Mouse (Mus musculus) liver, embryonic 14.5 days (tissue): ENCODE data around the gene Ift122. TPM values are rescaled to one million over a fixed set of nuclear protein-coding genes. Genes with fewer than 3 reads are reported as not detected.

ENCODE experiments used
- ATAC-seq: fragments of 200-750 bp; cut with Nextera tagmentation; 2 replicates; pipeline ENCODE4 v1.8.0; 2017; ENCODE audit warnings: moderate number of reproducible peaks, mild to moderate bottlenecking, moderate library complexity; ENCODE audit not compliant: insufficient read depth
- DNase-seq, 3 experiments: peaks; one replicate each; pipeline ENCODE4 v3.0.0-alpha.2; 2012 to 2013; ENCODE audit warnings: low read depth in 3 of 3, low spot score in 3 of 3
- H3K27ac ChIP-seq: fragments of 300-500 bp; sonication (generic); 2 replicates; pipeline ENCODE4 v1.5.1; 2014; ENCODE audit warnings: moderate library complexity, mild to moderate bottlenecking, control low read depth, inconsistent platforms
- H3K27me3 ChIP-seq: fragments of 300-500 bp; sonication (generic); 2 replicates; pipeline ENCODE4 v1.6.1; 2014; ENCODE audit warnings: mild to moderate bottlenecking, low read length, moderate library complexity; ENCODE audit not compliant: control insufficient read depth, insufficient read depth
- H3K36me3 ChIP-seq: fragments of 300-500 bp; sonication (generic); replicated peaks from 2 replicates; pipeline ENCODE4 v1.6.1; 2014; ENCODE audit warnings: low read depth; ENCODE audit not compliant: control insufficient read depth, insufficient read depth
- H3K4me1 ChIP-seq, 2 experiments: fragments of 200-500 bp in 1 of 2; fragments of 300-500 bp in 1 of 2; sonication (generic) in 1 of 2; replicated peaks; 2 replicates each; pipeline ENCODE4 v1.6.1; 2012 to 2014; ENCODE audit warnings: antibody characterized with exemption in 1 of 2, inconsistent platforms in 1 of 2, low read length in 1 of 2; ENCODE audit not compliant: control insufficient read depth in 2 of 2, insufficient read depth in 2 of 2
- H3K4me2 ChIP-seq: fragments of 300-500 bp; sonication (generic); 2 replicates; pipeline ENCODE4 v1.6.1; 2014; ENCODE audit warnings: low read depth, mild to moderate bottlenecking, control low read depth, moderate library complexity
- H3K4me3 ChIP-seq, 2 experiments: fragments of 200-500 bp in 1 of 2; fragments of 300-500 bp in 1 of 2; sonication (generic) in 1 of 2; 2 replicates each; pipeline ENCODE4 v1.5.1; 2012 to 2014; ENCODE audit warnings: low read depth in 2 of 2, low read length in 2 of 2, mild to moderate bottlenecking in 2 of 2, control low read depth in 1 of 2, inconsistent platforms in 1 of 2, moderate library complexity in 1 of 2; ENCODE audit not compliant: insufficient read depth in 1 of 2
- H3K9ac ChIP-seq: fragments of 300-500 bp; sonication (generic); replicated peaks from 2 replicates; pipeline ENCODE4 v1.6.1; 2014; ENCODE audit warnings: mild to moderate bottlenecking, control low read depth, moderate library complexity
- H3K9me3 ChIP-seq: fragments of 300-500 bp; sonication (generic); 2 replicates; pipeline ENCODE4 v1.6.1; 2016; ENCODE audit warnings: low read length, mixed read lengths; ENCODE audit not compliant: control insufficient read depth
- CTCF ChIP-seq: IDR thresholded peaks from 2 replicates; pipeline ENCODE4 v1.5.1; 2016; ENCODE audit warnings: antibody characterized with exemption, low read depth, control low read depth
- EP300 ChIP-seq: IDR thresholded peaks from 2 replicates; pipeline ENCODE4 v1.6.1; 2016; ENCODE audit warnings: antibody characterized with exemption, low read depth
- WGBS: fragments of 180-500 bp; shearing (Covaris S2); extraction: QIAGEN DNeasy Blood & Tissue Kit; methylation state at CpG from one replicate; pipeline ENCODE4 v1.1.7; 2014; ENCODE audit not compliant: insufficient replicate concordance; 5-methylcytosine and 5-hydroxymethylcytosine counted together
- polyA plus RNA-seq, 2 experiments: library from polyadenylated mRNA; depleted of rRNA in 1 of 2; stranded (reverse) in 1 of 2; unstranded in 1 of 2; fragments of >200 nt; fragmentation: Nextera tagmentation in 1 of 2; extraction: Ambion mirVana in 1 of 2; gene quantifications; 2 replicates each; pipeline versions ENCODE4 v1.2.1 to v1.2.3; 2012 to 2014

Gene Ift122
- polyA plus RNA-seq, 2 experiments, result 1.7 to 1.9 TPM

- Histone ChIP-seq H3K27me3 (no peaks in the 10 kb centered on the region), H3K9me3 (no peaks in the 10 kb centered on the region), H3K4me2 (no peak overlapping the region), H3K4me3 (no peak overlapping the region), H3K27ac (no peak overlapping the region), H3K4me1 (0 out of 4 replicates have a peak, but pooled peaks cover 0 to 4% of the 10 kb centered on the region in 2 experiments), H3K36me3 (no peaks in the 10 kb centered on the region), H3K9ac (no peak overlapping the region)
- ATAC-seq (no peak), DNase-seq (no peak)
- TF ChIP-seq CTCF (no peak), EP300 (no peak)
- WGBS, result 72% methylated on average over 7 of the region's 7 CpGs
Measured at GRCm38 (mm10) chr6:115959151-115959691, 106.0 kb downstream of the Ift122 start.

GRCm38 (mm10) chr6:115960322-115960721 is 107.1 kb downstream of the Ift122 start:
- Histone ChIP-seq H3K9ac (no peak overlapping the region), H3K4me1 (0 out of 4 replicates have a peak, but pooled peaks cover 0 to 4% of the 10 kb centered on the region in 2 experiments), H3K36me3 (no peaks in the 10 kb centered on the region), H3K4me2 (no peak overlapping the region), H3K4me3 (no peak overlapping the region), H3K27me3 (no peaks in the 10 kb centered on the region), H3K27ac (no peak overlapping the region), H3K9me3 (no peaks in the 10 kb centered on the region)
- WGBS, result 87% methylated on average over 19 of the region's 19 CpGs
- DNase-seq (no peak), ATAC-seq (no peak)
- TF ChIP-seq EP300, result no peak
- TF ChIP-seq CTCF, result no peak

- H3K4me3 ChIP-seq, result no peak overlapping the region
- no peak for DNase-seq
- H3K9me3 ChIP-seq, result no peaks in the 10 kb centered on the region
- H3K4me1 ChIP-seq, result 0 out of 4 replicates have a peak, but pooled peaks cover 0 to 4% of the 10 kb centered on the region in 2 experiments
- no peaks in the 10 kb centered on the region for H3K27me3 ChIP-seq
- 66% methylated on average over 3 of the region's 3 CpGs for WGBS
- TF ChIP-seq EP300 (no peak), CTCF (no peak)
- H3K4me2 ChIP-seq, result no peak overlapping the region
- no peak overlapping the region for H3K27ac ChIP-seq
- H3K36me3 ChIP-seq, result no peaks in the 10 kb centered on the region
- no peak for ATAC-seq
- no peak overlapping the region for H3K9ac ChIP-seq
Measured at GRCm38 (mm10) chr6:115961743-115962142, 108.5 kb downstream of the Ift122 start.

- Histone ChIP-seq H3K4me3 (no peak overlapping the region), H3K4me2 (no peak overlapping the region), H3K27ac (no peak overlapping the region), H3K9me3 (no peaks in the 10 kb centered on the region), H3K9ac (no peak overlapping the region), H3K4me1 (no peaks in the 10 kb centered on the region), H3K36me3 (no peaks in the 10 kb centered on the region), H3K27me3 (no peaks in the 10 kb centered on the region)
- WGBS, result 70% methylated on average over 23 of the region's 23 CpGs
- TF ChIP-seq CTCF (peak; percentile 52), EP300 (no peak)
- no peak for ATAC-seq
- DNase-seq, result no peak
Measured at GRCm38 (mm10) chr6:115962439-115963085, 109.3 kb downstream of the Ift122 start.

- Histone ChIP-seq H3K4me2 (no peak overlapping the region), H3K9me3 (no peaks in the 10 kb centered on the region), H3K27me3 (no peaks in the 10 kb centered on the region), H3K9ac (no peak overlapping the region), H3K4me1 (no peaks in the 10 kb centered on the region), H3K27ac (no peak overlapping the region), H3K4me3 (no peak overlapping the region), H3K36me3 (no peaks in the 10 kb centered on the region)
- WGBS, result 77% methylated on average over 9 of the region's 9 CpGs
- no peak for ATAC-seq
- TF ChIP-seq EP300 (no peak), CTCF (no peak)
- DNase-seq, result no peak
Measured at GRCm38 (mm10) chr6:115963656-115964055, 110.4 kb downstream of the Ift122 start.
